Mouse (Mus musculus): ENCODE measurements around the gene Adgrl3.

Gene Adgrl3

DNA sequence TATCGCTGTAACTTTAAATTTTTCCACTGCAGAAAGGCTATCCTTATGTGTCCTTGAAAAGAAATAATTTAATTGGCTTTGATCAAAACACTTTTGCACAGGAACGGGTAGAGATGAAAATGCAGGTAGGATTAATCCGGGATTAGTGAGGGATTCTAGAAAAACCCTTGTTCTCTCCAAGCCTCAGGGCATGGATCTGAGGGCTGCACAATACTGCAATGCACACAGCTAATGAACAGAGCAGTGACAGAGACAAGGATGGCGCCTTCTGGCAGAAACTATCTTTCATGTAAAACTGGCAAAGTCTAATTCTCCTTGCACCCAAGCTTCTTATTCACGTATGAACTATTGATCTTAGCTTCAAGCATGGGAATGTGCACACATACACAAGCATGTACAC, 791.0 kb downstream of the Adgrl3 start:
- DNase-seq (ENCODE audit: low read depth in 1 of 2, low spot score in 2 of 2) = no peak

DNA sequence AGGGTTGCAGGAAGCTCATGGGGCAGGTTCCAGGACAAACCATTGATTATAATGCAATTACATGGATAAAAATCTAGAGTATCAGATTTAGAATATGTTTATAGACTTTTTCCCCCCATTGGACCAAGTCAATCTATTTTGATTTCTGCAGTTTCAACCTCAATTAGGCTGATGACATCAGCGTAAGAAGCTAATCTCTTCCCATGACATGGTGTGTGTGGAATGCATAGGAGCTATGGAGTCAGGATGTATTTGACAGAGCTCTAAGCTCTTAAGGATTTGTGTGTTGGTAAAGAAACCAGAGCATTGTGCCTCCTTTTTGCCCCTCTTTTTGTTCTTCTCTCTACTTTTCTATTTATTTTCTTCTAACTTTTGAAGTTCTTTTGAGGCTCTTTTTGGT, 812.1 kb downstream of the Adgrl3 start:
- no peak for DNase-seq (ENCODE audit: low read depth in 1 of 2, low spot score in 2 of 2)

DNA sequence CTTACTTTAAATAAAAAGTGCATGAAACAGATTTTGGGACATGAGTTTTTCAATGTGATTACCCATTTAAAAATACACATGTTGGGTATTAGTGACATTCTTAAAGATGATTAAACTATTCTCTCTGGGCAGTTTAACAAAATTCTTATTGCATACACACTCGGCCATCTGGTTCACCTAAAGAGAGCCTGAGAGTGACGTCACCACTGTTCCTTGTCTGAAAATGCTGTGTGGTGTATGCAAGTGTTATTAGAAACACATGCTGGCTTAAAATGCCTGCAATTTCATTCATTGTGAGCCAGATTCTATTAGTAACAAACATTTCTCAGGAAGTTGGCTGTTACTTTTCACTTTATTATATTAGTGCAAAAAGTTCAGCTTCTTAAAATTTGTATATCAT, 812.7 kb downstream of the Adgrl3 start:
- no peak for DNase-seq (ENCODE audit: low read depth in 1 of 2, low spot score in 2 of 2)

DNA sequence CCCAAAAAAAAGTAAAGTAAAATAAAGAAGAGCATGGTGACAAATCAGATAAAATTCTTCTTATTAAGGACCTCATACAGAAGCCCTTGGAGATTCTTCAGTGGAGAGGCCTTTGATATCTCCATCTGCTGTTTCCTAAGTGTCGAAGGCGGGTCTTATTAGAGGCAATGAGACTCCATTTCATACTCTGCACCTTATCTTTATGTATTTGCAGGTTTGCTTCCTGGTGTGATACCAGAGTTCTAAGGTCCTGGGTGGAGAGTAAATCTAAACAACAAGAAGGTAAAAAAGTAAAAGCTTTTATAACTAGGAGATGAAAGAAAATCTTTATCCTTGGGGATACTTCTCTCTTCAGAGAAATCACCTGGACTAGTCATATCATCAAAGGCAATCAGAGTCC, 817.9 kb downstream of the Adgrl3 start:
- DNase-seq (ENCODE audit: low read depth in 1 of 2, low spot score in 2 of 2) = no peak

DNA sequence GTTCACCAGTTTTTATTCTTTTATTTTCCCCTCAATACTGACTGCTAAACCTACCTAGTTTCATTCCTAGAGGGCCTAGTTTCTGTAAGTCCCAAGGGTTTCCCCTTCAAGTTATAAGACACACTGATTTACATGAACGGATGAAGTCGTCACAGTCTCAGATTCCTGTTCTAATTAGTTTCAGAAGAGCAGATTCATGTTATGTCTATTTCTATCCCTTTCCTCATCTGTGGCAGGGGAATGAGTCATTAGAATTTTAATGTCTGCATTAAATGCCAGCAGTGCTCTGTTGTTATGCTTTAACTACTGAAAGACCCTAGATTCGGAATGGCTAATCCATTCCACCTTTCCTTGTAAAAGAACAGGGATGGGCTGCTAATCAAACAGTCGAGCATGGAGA, 823.9 kb downstream of the Adgrl3 start:
- no peak for DNase-seq (ENCODE audit: low read depth in 1 of 2, low spot score in 2 of 2)

DNA sequence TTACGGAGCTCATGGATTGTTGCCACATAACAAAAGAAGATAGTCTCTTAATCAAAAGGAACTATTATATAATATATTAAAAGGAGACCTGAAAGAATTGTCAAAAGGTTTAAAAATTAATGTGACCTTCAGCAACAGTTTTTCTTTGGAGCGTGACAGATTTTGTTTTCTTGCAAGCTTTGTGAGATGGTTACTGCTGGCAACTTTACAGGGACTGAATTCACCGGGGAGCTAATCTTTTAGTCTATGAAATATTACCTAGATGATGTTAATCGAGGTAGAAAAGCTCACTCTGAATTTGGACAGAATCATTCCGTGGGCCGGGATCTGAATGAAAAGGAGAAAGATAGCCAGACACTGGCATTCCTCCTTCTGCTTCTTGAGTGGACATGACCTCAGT, 850.4 kb downstream of the Adgrl3 start:
- no peak for DNase-seq (ENCODE audit: low read depth in 1 of 2, low spot score in 2 of 2)
